Mouse (Mus musculus): ENCODE results near the gene Olig1.

DNA sequence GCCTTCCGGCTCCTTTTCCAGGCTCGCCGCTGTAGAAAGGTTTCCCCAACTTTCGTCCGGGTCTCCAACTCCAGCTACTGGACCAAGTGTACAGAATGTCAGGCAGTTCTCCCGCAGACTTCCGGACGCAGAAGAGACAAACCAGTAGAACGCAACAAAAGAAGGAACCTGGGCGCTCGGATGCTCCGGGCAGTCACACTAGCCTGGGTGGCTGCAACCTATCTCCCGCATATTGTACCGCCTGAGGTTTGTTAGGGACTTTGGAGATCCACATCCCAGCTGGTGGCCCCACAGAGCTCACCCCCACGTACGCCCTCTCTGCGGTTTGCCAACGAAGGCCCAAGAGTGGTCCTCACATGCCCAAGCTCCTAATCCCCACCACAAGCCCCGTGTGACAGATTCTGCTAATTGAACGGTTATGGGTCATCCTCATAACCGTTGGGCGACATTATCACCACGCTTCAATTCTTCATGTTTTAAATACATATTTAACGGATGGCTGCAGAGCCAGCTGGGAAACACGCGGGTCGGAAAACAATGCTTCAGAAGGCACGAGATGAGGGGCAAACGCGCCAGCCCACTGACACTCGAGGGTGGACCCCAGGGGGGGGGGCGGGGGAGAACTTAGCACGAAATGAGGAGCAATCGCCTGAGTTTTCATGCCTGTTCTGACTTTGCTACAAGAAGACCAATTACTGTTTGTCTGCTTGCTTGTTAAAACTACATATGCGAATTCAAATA lies 46.1 kb upstream of the Olig1 start:
- TF ChIP-seq CTCF (IDR thresholded peaks at IDR 0.05; ENCODE audit: control insufficient read depth, insufficient read depth, low read length) (no peak), POLR2A (IDR thresholded peaks at IDR 0.05; ENCODE audit: borderline replicate concordance, control insufficient read depth, low read depth, low read length) (no peak)
